Mouse (Mus musculus) ES-Bruce4 (cell line): ENCODE measurements around the gene Atxn2l.

ENCODE experiments used
- CTCF ChIP-seq: IDR thresholded peaks from one replicate; pipeline ENCODE4 v1.8.1; 2011; ENCODE audit warnings: low read depth, low read length
- EP300 ChIP-seq: IDR thresholded peaks from 2 replicates; pipeline ENCODE4 v1.6.1; 2011; ENCODE audit warnings: low read depth, low read length; ENCODE audit not compliant: insufficient read depth
- POLR2A ChIP-seq: IDR thresholded peaks from one replicate; pipeline ENCODE4 v1.8.1; 2011; ENCODE audit warnings: low read length; ENCODE audit not compliant: insufficient read depth

DNA sequence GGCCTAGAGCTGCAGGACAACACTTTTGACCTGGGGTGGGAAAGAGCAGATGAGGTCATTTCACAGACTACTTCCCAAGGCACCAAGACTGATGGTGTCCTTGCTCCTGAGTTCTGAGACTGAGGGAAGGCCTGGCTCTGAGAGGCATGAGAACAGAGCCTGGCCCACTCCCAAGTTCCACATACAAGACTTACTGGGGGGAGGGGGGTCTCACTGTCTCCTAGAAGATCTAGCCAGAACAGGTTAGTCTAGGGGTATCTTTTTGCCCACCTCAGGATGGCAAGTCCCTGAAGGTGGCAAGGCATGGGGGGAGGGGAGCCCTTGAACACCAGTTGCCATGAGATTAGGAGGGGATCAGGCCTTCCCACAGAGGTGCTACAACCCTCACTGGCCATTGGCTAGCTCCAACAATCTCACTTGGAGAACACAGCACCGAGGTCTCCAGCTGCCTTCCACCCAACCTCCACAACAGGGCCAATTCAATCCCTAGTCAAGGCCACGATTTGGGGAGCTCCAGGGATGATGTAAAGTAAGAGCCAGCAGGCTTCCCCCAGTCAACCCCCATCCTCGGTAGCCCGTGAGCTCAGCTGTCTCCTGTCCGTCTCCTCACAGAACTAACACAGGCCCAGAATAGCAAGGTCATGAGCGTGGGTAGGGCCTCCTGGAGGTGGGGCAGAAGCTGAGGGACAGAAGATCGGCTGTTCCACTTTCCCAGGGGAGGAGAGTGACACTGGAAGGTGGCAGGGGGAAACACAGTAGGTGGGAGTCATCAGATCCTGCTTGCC lies 37.8 kb downstream of the Atxn2l start:
- TF ChIP-seq EP300 (no peak), POLR2A (no peak), CTCF (no peak)
